Mouse (Mus musculus) G1E (cell line): ENCODE results near the gene Dguok. TPM values are rescaled to one million over a fixed set of nuclear protein-coding genes. Genes with fewer than 3 reads are reported as not detected.

Experiments used
- ATAC-seq: 2 replicates; pipeline ENCODE4 v1.8.0; 2016; ENCODE audit warnings: mild to moderate bottlenecking; ENCODE audit not compliant: insufficient number of reproducible peaks, poor library complexity, low FRiP score, severe bottlenecking; ENCODE audit errors: extremely low read depth
- DNase-seq: peaks from one replicate; pipeline ENCODE4 v3.0.0; 2012; ENCODE audit warnings: low spot score
- H3K27me3 ChIP-seq: 2 replicates; pipeline ENCODE4 v1.6.1; 2012; ENCODE audit warnings: mild to moderate bottlenecking, low read length, inconsistent platforms; ENCODE audit not compliant: insufficient read depth
- H3K36me3 ChIP-seq: replicated peaks from 2 replicates; pipeline ENCODE3; 2012; ENCODE audit warnings: mild to moderate bottlenecking, inconsistent platforms
- H3K4me1 ChIP-seq: 2 replicates; pipeline ENCODE4 v1.6.1; 2012; ENCODE audit warnings: low read depth, low read length, inconsistent platforms, mixed read lengths; ENCODE audit not compliant: insufficient read depth
- H3K4me3 ChIP-seq: 2 replicates; pipeline ENCODE4 v1.5.1; 2012; ENCODE audit warnings: low read depth, mild to moderate bottlenecking, inconsistent platforms, low read length, moderate library complexity, mixed read lengths
- H3K9me3 ChIP-seq: replicated peaks from 2 replicates; pipeline ENCODE4 v1.6.1; 2012; ENCODE audit warnings: inconsistent platforms
- CTCF ChIP-seq: IDR thresholded peaks from 2 replicates; pipeline ENCODE4 v1.5.1; 2012; ENCODE audit warnings: low read depth, low read length, inconsistent platforms, mixed read lengths
- GATA1 ChIP-seq: IDR thresholded peaks from 2 replicates; pipeline ENCODE4 v1.6.1; 2012; ENCODE audit warnings: borderline replicate concordance, low read length, inconsistent platforms, mixed read lengths
- GATA2 ChIP-seq: IDR thresholded peaks from 2 replicates; pipeline ENCODE4 v1.6.1; 2012; ENCODE audit warnings: low read depth, low read length, inconsistent platforms, borderline replicate concordance
- POLR2AphosphoS5 ChIP-seq: IDR thresholded peaks from 2 replicates; pipeline ENCODE4 v1.6.1; 2012; ENCODE audit warnings: low read depth, low read length, inconsistent platforms; ENCODE audit not compliant: insufficient replicate concordance
- TAL1 ChIP-seq: conservative IDR thresholded peaks from 2 replicates; pipeline ENCODE4 v1.6.1; 2012; ENCODE audit warnings: low read depth, low read length, inconsistent platforms, mixed read lengths
- polyA plus RNA-seq: library from polyadenylated mRNA; stranded (reverse); fragments of >175 nt; gene quantifications from 2 replicates; pipeline ENCODE4 v1.2.3, GENCODE M21; 2012
- total RNA-seq, 2 experiments: library from RNA; stranded (forward) in 1 of 2; stranded (reverse) in 1 of 2; fragments of 200-1000 nt in 1 of 2; fragments of >200 nt in 1 of 2; fragmentation: Nextera tagmentation in 1 of 2; gene quantifications; 2 replicates each; pipeline ENCODE4 v1.2.3; 2014 to 2017

Gene Dguok
- total RNA-seq (2014; fragmentation: Nextera tagmentation) = 25.1 and 29.0 TPM in 2 replicates
- 25.6 and 26.0 TPM in 2 replicates for total RNA-seq (2017)
- 6.7 and 9.4 TPM in 2 replicates for polyA plus RNA-seq

GRCm38 (mm10) chr6:83506258-83507167 lies at the start of gene Dguok:
Dguok (minus strand) TSS chr6:83506969.
- peaks cover 17% of the 10 kb centered on the region for H3K27me3 ChIP-seq
- TF ChIP-seq POLR2AphosphoS5 (no peak), CTCF (no peak), TAL1 (no peak), GATA2 (no peak), GATA1 (no peak)

GRCm38 (mm10) chr6:83555972-83556371 lies 49.2 kb upstream of the Dguok start:
- DNase-seq (no peak), ATAC-seq (no peak)
- Histone ChIP-seq H3K36me3 (peaks cover 80% of the 10 kb centered on the region), H3K27me3 (no peaks in the 10 kb centered on the region), H3K4me1 (no peaks in the 10 kb centered on the region), H3K4me3 (no peak overlapping the region), H3K9me3 (no peaks in the 10 kb centered on the region)
- TF ChIP-seq TAL1 = no peak
- no peak for TF ChIP-seq GATA2
- no peak for TF ChIP-seq CTCF
- no peak for TF ChIP-seq POLR2AphosphoS5
- no peak for TF ChIP-seq GATA1

More at GRCm38 (mm10) chr6:83506258-83507167, at the start of gene Dguok:
- Histone ChIP-seq H3K4me1 (peaks cover 19% of the 10 kb centered on the region), H3K4me3 (peak within 1 kb of the TSS; percentile 75), H3K36me3 (peaks cover 12% of the 10 kb centered on the region), H3K9me3 (no peaks in the 10 kb centered on the region)
- peak; percentile 74 for DNase-seq
- peak; percentile 92 for ATAC-seq

GRCm38 (mm10) chr6:83548346-83548745 lies 41.6 kb upstream of the Dguok start:
- ATAC-seq (no peak), DNase-seq (no peak)
- H3K9me3 ChIP-seq = no peaks in the 10 kb centered on the region
- no peaks in the 10 kb centered on the region for H3K4me1 ChIP-seq
- H3K4me3 ChIP-seq = no peak overlapping the region
- TF ChIP-seq POLR2AphosphoS5 (no peak), GATA1 (no peak), TAL1 (no peak), GATA2 (no peak), CTCF (no peak)
- no peaks in the 10 kb centered on the region for H3K27me3 ChIP-seq
- H3K36me3 ChIP-seq = peaks cover 59% of the 10 kb centered on the region

- no peak for DNase-seq
- no peaks in the 10 kb centered on the region for H3K4me1 ChIP-seq
- no peak for TF ChIP-seq POLR2AphosphoS5
- TF ChIP-seq TAL1 = no peak
- TF ChIP-seq GATA2 = no peak
- TF ChIP-seq GATA1 = no peak
- no peak for TF ChIP-seq CTCF
- no peaks in the 10 kb centered on the region for H3K9me3 ChIP-seq
- H3K4me3 ChIP-seq = no peak overlapping the region
- no peaks in the 10 kb centered on the region for H3K27me3 ChIP-seq
- peaks cover 55% of the 10 kb centered on the region for H3K36me3 ChIP-seq
- ATAC-seq = no peak
Measured at GRCm38 (mm10) chr6:83545778-83546177, 39.0 kb upstream of the Dguok start.

GRCm38 (mm10) chr6:83541756-83542456 lies 35.1 kb upstream of the Dguok start:
- Histone ChIP-seq H3K27me3 (peaks cover 3% of the 10 kb centered on the region), H3K4me1 (no peaks in the 10 kb centered on the region), H3K4me3 (no peak overlapping the region), H3K36me3 (peaks cover 44% of the 10 kb centered on the region), H3K9me3 (no peaks in the 10 kb centered on the region)
- ATAC-seq (no peak), DNase-seq (no peak)
- TF ChIP-seq POLR2AphosphoS5 (no peak), GATA1 (no peak), TAL1 (no peak), GATA2 (no peak), CTCF (no peak)

- DNase-seq (no peak), ATAC-seq (no peak)
- H3K36me3 ChIP-seq = peaks cover 25% of the 10 kb centered on the region
- no peaks in the 10 kb centered on the region for H3K9me3 ChIP-seq
- H3K4me1 ChIP-seq = no peaks in the 10 kb centered on the region
- no peak overlapping the region for H3K4me3 ChIP-seq
- TF ChIP-seq TAL1 = no peak
- no peak for TF ChIP-seq GATA2
- TF ChIP-seq CTCF = no peak
- H3K27me3 ChIP-seq = peaks cover 16% of the 10 kb centered on the region
Measured at GRCm38 (mm10) chr6:83540017-83540416, 33.2 kb upstream of the Dguok start.
